Mouse (Mus musculus) brain, embryonic 14.5 days (tissue): Measurements from ENCODE around the gene Prlhr. TPM values are rescaled to one million over a fixed set of nuclear protein-coding genes. Genes with fewer than 3 reads are reported as not detected.
A peak's percentile ranks its signal among the peaks of the same experiment; 100 is the strongest.

ENCODE experiments used
- DNase-seq: peaks from one replicate; pipeline ENCODE4 v3.0.0-alpha.2; 2011; ENCODE audit warnings: low read depth
- CTCF ChIP-seq: fragments of 200-500 bp; IDR thresholded peaks from 2 replicates; pipeline ENCODE4 v1.5.1; 2012; ENCODE audit warnings: inconsistent platforms, mild to moderate bottlenecking, moderate library complexity, borderline replicate concordance; ENCODE audit not compliant: insufficient read depth, insufficient read length; ENCODE audit errors: extremely low read depth
- POLR2A ChIP-seq: fragments of 200-500 bp; IDR thresholded peaks from 2 replicates; pipeline ENCODE4 v1.6.1; 2012; ENCODE audit warnings: mild to moderate bottlenecking, inconsistent platforms, borderline replicate concordance; ENCODE audit not compliant: poor library complexity, insufficient read depth, insufficient read length, severe bottlenecking; ENCODE audit errors: extremely low read depth
- polyA plus RNA-seq: library from polyadenylated mRNA; depleted of rRNA; stranded (reverse); fragments of >200 nt; gene quantifications from 2 replicates; pipeline ENCODE4 v1.2.3, GENCODE M21; 2012; rRNA removed

The Prlhr gene
- polyA plus RNA-seq, result 1.1 and 1.2 TPM in 2 replicates

- TF ChIP-seq CTCF (no peak), POLR2A (no peak)
- peak; percentile 32 for DNase-seq
These were observed at the start of gene Prlhr for GRCm38 (mm10) chr19:60468254-60468762. Prlhr (minus strand) TSS chr19:60468304.

- TF ChIP-seq POLR2A (no peak), CTCF (no peak)
- no peak for DNase-seq
These were observed 47.0 kb upstream of the Prlhr start for GRCm38 (mm10) chr19:60515064-60515463.

GRCm38 (mm10) chr19:60513431-60513830, 45.3 kb upstream of the Prlhr start:
- DNase-seq, result peak; percentile 24
- peak; percentile 29; the same call in 1 of the 2 replicates for TF ChIP-seq CTCF
- no peak for TF ChIP-seq POLR2A

- no peak for DNase-seq
- TF ChIP-seq POLR2A (no peak), CTCF (no peak)
These were observed 32.1 kb upstream of the Prlhr start for GRCm38 (mm10) chr19:60500209-60500608.

GRCm38 (mm10) chr19:60497171-60497570, 29.1 kb upstream of the Prlhr start:
- no peak for DNase-seq
- TF ChIP-seq CTCF (no peak), POLR2A (no peak)

GRCm38 (mm10) chr19:60495772-60496171, 27.7 kb upstream of the Prlhr start:
- TF ChIP-seq POLR2A (no peak), CTCF (no peak)
- DNase-seq, result no peak

- no peak for DNase-seq
- TF ChIP-seq CTCF (no peak), POLR2A (no peak)
These were observed 21.5 kb upstream of the Prlhr start for GRCm38 (mm10) chr19:60489566-60489965.

- no peak for TF ChIP-seq CTCF
- no peak for TF ChIP-seq POLR2A
- DNase-seq, result no peak
These were observed 17.2 kb upstream of the Prlhr start for GRCm38 (mm10) chr19:60485261-60485660.

- DNase-seq, result no peak
- TF ChIP-seq CTCF (no peak), POLR2A (no peak)
These were observed 10.8 kb upstream of the Prlhr start for GRCm38 (mm10) chr19:60478859-60479258.

GRCm38 (mm10) chr19:60477788-60478187, 9.7 kb upstream of the Prlhr start:
- TF ChIP-seq POLR2A (no peak), CTCF (no peak)
- no peak for DNase-seq

- peak; percentile 61 for DNase-seq
- TF ChIP-seq CTCF (no peak), POLR2A (no peak)
These were observed 742 bp upstream of the Prlhr start for GRCm38 (mm10) chr19:60468846-60469245.

- TF ChIP-seq POLR2A, result no peak
- TF ChIP-seq CTCF, result no peak
- DNase-seq, result no peak
These were observed 506 bp downstream of the Prlhr start for GRCm38 (mm10) chr19:60467588-60468007.
